Mouse (Mus musculus) hindbrain, embryonic 10.5 days (tissue): ENCODE measurements at regions not wholly inside any gene's neighbourhood (a gene's known extent, or its start where the extent isn't known, plus 50 kb on each side); places are given as distances from the start of the nearest gene placed in this dataset.
A peak's percentile ranks its signal among the peaks of the same experiment; 100 is the strongest.

ENCODE experiments used
- DNase-seq: peaks from one replicate; pipeline ENCODE4 v3.0.0-alpha.2; 2017; ENCODE audit warnings: low spot score
- H3K27ac ChIP-seq: fragments of 300-500 bp; sonication (generic); 2 replicates; pipeline ENCODE4 v1.5.1; 2016; ENCODE audit warnings: mild to moderate bottlenecking, moderate library complexity
- H3K27me3 ChIP-seq: fragments of 300-500 bp; sonication (generic); 2 replicates; pipeline ENCODE4 v1.6.1; 2016; ENCODE audit warnings: mild to moderate bottlenecking; ENCODE audit not compliant: poor library complexity, insufficient read depth, severe bottlenecking
- H3K36me3 ChIP-seq: fragments of 300-500 bp; sonication (generic); 2 replicates; pipeline ENCODE4 v1.6.1; 2016; ENCODE audit warnings: mild to moderate bottlenecking, moderate library complexity
- H3K4me1 ChIP-seq: fragments of 300-500 bp; sonication (generic); replicated peaks from 2 replicates; pipeline ENCODE4 v1.6.1; 2016; ENCODE audit warnings: mild to moderate bottlenecking
- H3K4me3 ChIP-seq: fragments of 300-500 bp; sonication (generic); 2 replicates; pipeline ENCODE4 v1.5.1; 2016; ENCODE audit warnings: mild to moderate bottlenecking, moderate library complexity
- H3K9me3 ChIP-seq: fragments of 300-500 bp; sonication (generic); 2 replicates; pipeline ENCODE4 v1.6.1; 2016; ENCODE audit warnings: mild to moderate bottlenecking, moderate library complexity
- WGBS: fragments of 180-500 bp; shearing (Covaris S2); methylation state at CpG from one replicate; pipeline ENCODE4 v1.1.7; 2016; 5-methylcytosine and 5-hydroxymethylcytosine counted together

DNA sequence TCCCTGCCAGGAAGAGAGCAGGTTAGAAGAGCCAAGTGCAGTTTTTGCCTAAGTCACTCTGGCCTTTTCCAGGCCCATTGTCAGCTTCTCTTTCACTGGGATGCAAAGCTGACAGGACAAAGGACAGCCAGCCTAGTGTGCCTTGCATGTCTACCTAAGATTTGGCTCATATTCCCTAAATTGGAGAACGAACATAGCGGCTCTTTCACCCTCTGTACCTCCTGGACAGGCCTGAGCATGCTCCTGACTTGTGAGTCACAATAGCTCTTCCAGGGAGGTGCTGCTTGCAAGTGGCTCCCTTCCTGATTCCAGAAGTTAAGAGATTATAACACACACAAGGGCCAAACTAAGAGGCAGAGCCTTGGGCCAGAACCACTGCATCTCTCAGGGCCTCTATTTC is 97.1 kb downstream of the C1galt1 start:
- no peak for DNase-seq
- no peaks in the 10 kb centered on the region for H3K9me3 ChIP-seq
- 62% methylated on average over 2 of the region's 2 CpGs for WGBS
- no peaks in the 10 kb centered on the region for H3K36me3 ChIP-seq
- H3K4me1 ChIP-seq = peaks cover 31% of the 10 kb centered on the region
- no peak overlapping the region for H3K4me3 ChIP-seq
- peak overlapping the region; percentile 45; the same call in 1 of the 2 replicates for H3K27ac ChIP-seq
- no peaks in the 10 kb centered on the region for H3K27me3 ChIP-seq

DNA sequence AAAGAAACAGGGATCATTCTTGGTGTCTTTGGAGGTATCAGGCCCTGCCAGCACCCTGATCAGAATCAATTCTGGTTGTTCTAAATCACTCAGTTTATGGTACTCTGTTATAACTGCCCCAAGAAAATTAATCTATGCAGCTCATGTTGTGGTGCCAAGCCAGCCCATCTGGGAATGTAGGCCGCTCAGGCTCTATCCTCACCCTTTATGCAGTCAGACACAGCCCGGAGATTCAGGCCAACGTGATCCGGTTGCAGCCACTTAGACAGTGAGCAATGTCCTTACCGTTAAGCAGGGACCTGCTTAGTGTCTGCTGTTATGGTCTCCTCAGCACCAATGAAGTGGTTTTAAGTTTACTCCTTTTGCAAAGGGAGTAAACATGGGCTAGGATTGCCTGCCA is 98.5 kb downstream of the C1galt1 start:
- peaks cover 31% of the 10 kb centered on the region for H3K4me1 ChIP-seq
- WGBS = 90% methylated on average over 5 of the region's 5 CpGs

DNA sequence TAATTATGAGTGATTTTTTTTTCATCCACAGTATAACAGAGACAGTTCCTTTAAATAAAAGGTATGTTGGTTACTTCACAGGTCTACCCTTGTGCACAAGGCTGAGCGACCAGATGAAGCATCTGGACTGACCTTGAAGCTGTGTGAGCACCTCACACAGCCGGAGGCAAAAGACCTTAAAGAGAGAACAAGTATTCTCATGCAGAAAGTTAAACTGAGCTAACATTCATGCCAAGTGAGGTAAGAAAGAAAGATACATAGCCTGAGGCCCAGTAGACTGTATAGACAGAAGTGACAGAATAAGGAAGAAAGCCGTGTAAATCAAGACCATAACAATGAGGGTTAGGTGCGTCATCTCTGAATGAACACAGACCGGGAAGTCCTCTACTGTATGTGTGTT is 99.0 kb downstream of the C1galt1 start:
- Histone ChIP-seq H3K4me3 (no peak overlapping the region), H3K9me3 (no peaks in the 10 kb centered on the region), H3K36me3 (no peaks in the 10 kb centered on the region), H3K27me3 (no peaks in the 10 kb centered on the region), H3K27ac (no peak overlapping the region), H3K4me1 (peaks cover 31% of the 10 kb centered on the region)
- 85% methylated on average over 5 of the region's 5 CpGs for WGBS
- no peak for DNase-seq

More for the DNA sequence above, 98.5 kb downstream of the C1galt1 start:
- Histone ChIP-seq H3K9me3 (no peaks in the 10 kb centered on the region), H3K36me3 (no peaks in the 10 kb centered on the region), H3K4me3 (no peak overlapping the region), H3K27ac (no peak overlapping the region), H3K27me3 (no peaks in the 10 kb centered on the region)
- no peak for DNase-seq
